Mouse (Mus musculus): ENCODE measurements around the gene Map3k9. TPM values are rescaled to one million over a fixed set of nuclear protein-coding genes. Genes with fewer than 3 reads are reported as not detected.
A peak's percentile ranks its signal among the peaks of the same experiment; 100 is the strongest.

Gene Map3k9
- polyA plus RNA-seq, 1 experiment from 2014 or later: 8.7 TPM

- Histone ChIP-seq H3K27ac (ENCODE audit: low read length) (no peak overlapping the region), H3K4me2 (ENCODE audit: low read length) (no peak overlapping the region), H3K27me3 (replicated peaks; ENCODE audit: control insufficient read depth, insufficient read depth, low read length) (no peaks in the 10 kb centered on the region), H3K9ac (replicated peaks; ENCODE audit: low read depth, low read length) (no peak overlapping the region), H3K36me3 (ENCODE audit: control insufficient read depth, insufficient read depth) (no peaks in the 10 kb centered on the region), H3K4me1 (replicated peaks; ENCODE audit: control insufficient read depth, insufficient read depth, low read length) (no peaks in the 10 kb centered on the region), H3K4me3 (replicated peaks; ENCODE audit: low read length) (no peak overlapping the region), H3K9me3 (ENCODE audit: control insufficient read depth, low read length) (no peaks in the 10 kb centered on the region)
- ATAC-seq: peak; percentile 74
- 6% methylated on average over 7 of the region's 7 CpGs for WGBS
Observed at GRCm38 (mm10) chr12:81796541-81796940, 15.6 kb upstream of the Map3k9 start.

- no peaks in the 10 kb centered on the region for H3K9me3 ChIP-seq (ENCODE audit: control insufficient read depth, low read length)
Observed at GRCm38 (mm10) chr12:81792511-81793218, 11.7 kb upstream of the Map3k9 start.

GRCm38 (mm10) chr12:81789499-81789898, 8.5 kb upstream of the Map3k9 start:
- Histone ChIP-seq H3K9ac (replicated peaks; ENCODE audit: low read depth, low read length) (no peak overlapping the region), H3K36me3 (ENCODE audit: control insufficient read depth, insufficient read depth) (no peaks in the 10 kb centered on the region), H3K27ac (ENCODE audit: low read length) (no peak overlapping the region), H3K4me3 (replicated peaks; ENCODE audit: low read length) (no peak overlapping the region), H3K27me3 (replicated peaks; ENCODE audit: control insufficient read depth, insufficient read depth, low read length) (no peaks in the 10 kb centered on the region; the same call in 1 of the 2 replicates), H3K4me1 (replicated peaks; ENCODE audit: control insufficient read depth, insufficient read depth, low read length) (no peaks in the 10 kb centered on the region), H3K4me2 (ENCODE audit: low read length) (no peak overlapping the region), H3K9me3 (ENCODE audit: control insufficient read depth, low read length) (no peaks in the 10 kb centered on the region)
- WGBS: 74% methylated on average over 2 of the region's 2 CpGs
- ATAC-seq: no peak

More at GRCm38 (mm10) chr12:81792511-81793218, 11.7 kb upstream of the Map3k9 start:
- H3K4me3 ChIP-seq (replicated peaks; ENCODE audit: low read length): no peak overlapping the region
- no peaks in the 10 kb centered on the region for H3K4me1 ChIP-seq (replicated peaks; ENCODE audit: control insufficient read depth, insufficient read depth, low read length)
- no peak overlapping the region for H3K27ac ChIP-seq (ENCODE audit: low read length)
- ATAC-seq: no peak
- H3K9ac ChIP-seq (replicated peaks; ENCODE audit: low read depth, low read length): no peak overlapping the region
- no peaks in the 10 kb centered on the region for H3K36me3 ChIP-seq (ENCODE audit: control insufficient read depth, insufficient read depth)
- 67% methylated on average over 6 of the region's 6 CpGs for WGBS
- H3K27me3 ChIP-seq (replicated peaks; ENCODE audit: control insufficient read depth, insufficient read depth, low read length): no peaks in the 10 kb centered on the region
- H3K4me2 ChIP-seq (ENCODE audit: low read length): no peak overlapping the region

GRCm38 (mm10) chr12:81788672-81789084, 7.7 kb upstream of the Map3k9 start:
- Histone ChIP-seq H3K27me3 (replicated peaks; ENCODE audit: control insufficient read depth, insufficient read depth, low read length) (no peaks in the 10 kb centered on the region; the same call in 1 of the 2 replicates), H3K9ac (replicated peaks; ENCODE audit: low read depth, low read length) (no peak overlapping the region), H3K9me3 (ENCODE audit: control insufficient read depth, low read length) (no peaks in the 10 kb centered on the region), H3K4me1 (replicated peaks; ENCODE audit: control insufficient read depth, insufficient read depth, low read length) (no peaks in the 10 kb centered on the region), H3K27ac (ENCODE audit: low read length) (no peak overlapping the region), H3K4me2 (ENCODE audit: low read length) (no peak overlapping the region), H3K4me3 (replicated peaks; ENCODE audit: low read length) (no peak overlapping the region), H3K36me3 (ENCODE audit: control insufficient read depth, insufficient read depth) (no peaks in the 10 kb centered on the region)
- 3% methylated on average over 9 of the region's 9 CpGs for WGBS
- ATAC-seq: peak; percentile 40; the same call in 1 of the 2 replicates

- Histone ChIP-seq H3K9ac (replicated peaks; ENCODE audit: low read depth, low read length) (no peak overlapping the region), H3K4me3 (replicated peaks; ENCODE audit: low read length) (no peak overlapping the region), H3K4me1 (replicated peaks; ENCODE audit: control insufficient read depth, insufficient read depth, low read length) (no peaks in the 10 kb centered on the region), H3K27ac (ENCODE audit: low read length) (no peak overlapping the region), H3K27me3 (replicated peaks; ENCODE audit: control insufficient read depth, insufficient read depth, low read length) (no peaks in the 10 kb centered on the region; the same call in none of the 2 replicates), H3K4me2 (ENCODE audit: low read length) (no peak overlapping the region), H3K9me3 (ENCODE audit: control insufficient read depth, low read length) (no peaks in the 10 kb centered on the region), H3K36me3 (ENCODE audit: control insufficient read depth, insufficient read depth) (no peaks in the 10 kb centered on the region)
- ATAC-seq: no peak
- WGBS: 42% methylated on average over 12 of the region's 12 CpGs
Observed at GRCm38 (mm10) chr12:81787262-81787661, 6.3 kb upstream of the Map3k9 start.

GRCm38 (mm10) chr12:81783301-81783700, 2.3 kb upstream of the Map3k9 start:
- Histone ChIP-seq H3K36me3 (ENCODE audit: control insufficient read depth, insufficient read depth) (no peaks in the 10 kb centered on the region), H3K27me3 (replicated peaks; ENCODE audit: control insufficient read depth, insufficient read depth, low read length) (peaks cover 4% of the 10 kb centered on the region), H3K9me3 (ENCODE audit: control insufficient read depth, low read length) (no peaks in the 10 kb centered on the region), H3K27ac (ENCODE audit: low read length) (no peak overlapping the region), H3K9ac (replicated peaks; ENCODE audit: low read depth, low read length) (no peak overlapping the region), H3K4me3 (replicated peaks; ENCODE audit: low read length) (no peak overlapping the region), H3K4me2 (ENCODE audit: low read length) (no peak overlapping the region), H3K4me1 (replicated peaks; ENCODE audit: control insufficient read depth, insufficient read depth, low read length) (peaks cover 12% of the 10 kb centered on the region)
- ATAC-seq: no peak
- 85% methylated on average over 4 of the region's 4 CpGs for WGBS

- Histone ChIP-seq H3K9me3 (ENCODE audit: control insufficient read depth, low read length) (no peaks in the 10 kb centered on the region), H3K4me1 (replicated peaks; ENCODE audit: control insufficient read depth, insufficient read depth, low read length) (peaks cover 19% of the 10 kb centered on the region), H3K27me3 (replicated peaks; ENCODE audit: control insufficient read depth, insufficient read depth, low read length) (peaks cover 4% of the 10 kb centered on the region), H3K4me3 (replicated peaks; ENCODE audit: low read length) (no peak overlapping the region), H3K27ac (ENCODE audit: low read length) (no peak overlapping the region), H3K4me2 (ENCODE audit: low read length) (no peak overlapping the region), H3K36me3 (ENCODE audit: control insufficient read depth, insufficient read depth) (no peaks in the 10 kb centered on the region), H3K9ac (replicated peaks; ENCODE audit: low read depth, low read length) (no peak overlapping the region)
- 89% methylated on average over 6 of the region's 6 CpGs for WGBS
- no peak for ATAC-seq
Observed at GRCm38 (mm10) chr12:81782606-81783005, 1.6 kb upstream of the Map3k9 start.

DNA sequence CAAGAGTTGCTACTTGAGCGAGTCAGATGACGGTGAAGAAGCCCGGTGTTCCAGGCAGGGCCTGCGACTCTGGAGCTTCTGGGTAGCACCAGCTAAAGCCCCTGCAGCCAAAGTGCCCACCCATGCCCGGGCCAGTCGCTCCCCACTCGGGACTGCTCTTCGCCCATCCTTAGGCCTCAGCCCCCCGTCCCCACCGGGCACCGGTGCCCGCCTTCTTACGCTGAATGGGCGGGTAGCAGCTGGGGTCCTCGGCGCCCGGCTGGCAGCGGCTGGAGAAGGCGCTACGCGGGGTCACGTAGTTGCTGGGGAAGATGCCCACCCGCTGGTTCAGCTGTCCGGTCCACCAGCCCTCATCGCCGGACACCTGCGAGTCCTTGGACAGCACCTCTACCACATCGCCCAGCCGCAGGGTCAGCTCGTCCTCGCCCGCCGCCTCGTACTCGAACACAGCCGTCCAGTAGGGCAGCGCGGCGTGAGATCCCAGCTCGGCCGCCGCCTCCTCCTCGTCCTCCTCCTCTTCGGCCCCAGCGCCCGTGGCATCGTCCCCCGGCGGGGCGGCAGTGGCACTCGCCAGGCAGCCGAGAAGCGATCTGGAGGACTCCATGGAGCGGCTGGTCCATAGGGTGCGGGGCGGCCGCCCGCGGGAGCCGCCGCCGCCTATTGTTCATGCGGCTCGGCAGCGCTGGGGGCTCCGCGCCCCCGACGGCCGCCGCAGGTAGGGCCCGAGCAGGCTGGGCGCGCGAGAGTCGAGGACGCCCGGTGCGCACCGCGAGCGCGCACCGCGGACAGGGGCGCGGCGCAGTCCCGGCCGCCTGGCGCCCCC, 493 bp downstream of the Map3k9 start:
- H3K4me1 ChIP-seq (replicated peaks; ENCODE audit: control insufficient read depth, insufficient read depth, low read length): peaks cover 19% of the 10 kb centered on the region
- H3K9ac ChIP-seq (replicated peaks; ENCODE audit: low read depth, low read length): peak overlapping the region; percentile 72
- peaks cover 4% of the 10 kb centered on the region for H3K27me3 ChIP-seq (replicated peaks; ENCODE audit: control insufficient read depth, insufficient read depth, low read length)
- peak overlapping the region; percentile 69 for H3K4me3 ChIP-seq (replicated peaks; ENCODE audit: low read length)
- H3K9me3 ChIP-seq (ENCODE audit: control insufficient read depth, low read length): no peaks in the 10 kb centered on the region
- H3K4me2 ChIP-seq (ENCODE audit: low read length): peak overlapping the region; percentile 88
- WGBS: under 1% methylated on average over 85 of the region's 91 CpGs
- H3K36me3 ChIP-seq (ENCODE audit: control insufficient read depth, insufficient read depth): no peaks in the 10 kb centered on the region
- peak overlapping the region; percentile 33; the same call in 1 of the 2 replicates for H3K27ac ChIP-seq (ENCODE audit: low read length)
- ATAC-seq: peak; percentile 74

DNA sequence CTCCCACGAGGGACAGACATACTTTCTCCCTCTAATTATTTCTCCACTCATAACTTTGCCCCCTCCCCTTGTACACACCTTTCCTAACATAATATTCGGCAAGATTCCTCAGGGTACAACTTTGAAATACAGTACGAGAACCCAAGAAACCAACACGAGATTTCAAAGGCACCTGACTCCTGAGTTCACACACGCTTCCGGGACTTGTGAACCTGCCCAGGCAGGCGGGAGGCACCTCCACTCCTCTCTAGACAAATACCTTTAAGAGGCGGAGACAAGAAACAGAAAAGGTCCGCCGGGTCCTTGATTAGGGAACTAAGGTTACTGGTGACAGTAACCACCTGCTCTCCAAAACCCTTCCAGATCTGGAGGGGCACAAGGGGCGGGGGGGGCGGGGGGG, 1.1 kb downstream of the Map3k9 start:
- Histone ChIP-seq H3K27ac (ENCODE audit: low read length) (no peak overlapping the region), H3K36me3 (ENCODE audit: control insufficient read depth, insufficient read depth) (no peaks in the 10 kb centered on the region), H3K4me2 (ENCODE audit: low read length) (peak overlapping the region; percentile 88), H3K9me3 (ENCODE audit: control insufficient read depth, low read length) (no peaks in the 10 kb centered on the region), H3K27me3 (replicated peaks; ENCODE audit: control insufficient read depth, insufficient read depth, low read length) (peaks cover 4% of the 10 kb centered on the region), H3K4me1 (replicated peaks; ENCODE audit: control insufficient read depth, insufficient read depth, low read length) (peaks cover 19% of the 10 kb centered on the region), H3K9ac (replicated peaks; ENCODE audit: low read depth, low read length) (peak overlapping the region; percentile 72), H3K4me3 (replicated peaks; ENCODE audit: low read length) (peak overlapping the region; percentile 69)
- WGBS: 7% methylated on average over 12 of the region's 12 CpGs
- no peak for ATAC-seq

Data from forebrain, embryonic 16.5 days (tissue).